8 mouse cellular contexts compared by ENCODE assay signal in genomic region chr9:42326688-42327440, GRCm38 (mm10).
DNase-seq lines count a peak whose midpoint lies in the region; ATAC-seq and TF ChIP-seq lines count a peak whose summit lies in the region.

No protein-coding gene starts in this region.

- H3K27me3 ChIP-seq in embryonic facial prominence, embryonic 14.5 days (replicated peaks; ENCODE audit: control insufficient read depth, insufficient read depth, low read length) = no peaks in the 10 kb centered on the region; the same call in 1 of the 2 replicates
- H3K27me3 ChIP-seq in kidney, postnatal 0 days (ENCODE audit: insufficient read depth, low read length) = no peaks in the 10 kb centered on the region
- H3K27me3 ChIP-seq in midbrain, embryonic 11.5 days (ENCODE audit: control insufficient read depth, insufficient read depth, low read length) = no peaks in the 10 kb centered on the region

- no peaks in the 10 kb centered on the region for H3K9me3 ChIP-seq in embryonic facial prominence, embryonic 14.5 days (ENCODE audit: control insufficient read depth, low read length)
- no peaks in the 10 kb centered on the region for H3K9me3 ChIP-seq in kidney, postnatal 0 days (replicated peaks; ENCODE audit: low read length)
- no peaks in the 10 kb centered on the region for H3K9me3 ChIP-seq in midbrain, embryonic 11.5 days (ENCODE audit: control insufficient read depth, low read length)

- TF ChIP-seq CTCF in kidney, postnatal 0 days (IDR thresholded peaks at IDR 0.05; ENCODE audit: low read depth) = peak; percentile 81

- no peaks in the 10 kb centered on the region for H3K36me3 ChIP-seq in embryonic facial prominence, embryonic 14.5 days (ENCODE audit: control insufficient read depth, insufficient read depth, low read length)
- no peaks in the 10 kb centered on the region for H3K36me3 ChIP-seq in kidney, postnatal 0 days (ENCODE audit: insufficient read depth, low read length)
- no peaks in the 10 kb centered on the region for H3K36me3 ChIP-seq in midbrain, embryonic 11.5 days (ENCODE audit: control insufficient read depth, insufficient read depth, low read length)

- H3K9ac ChIP-seq in embryonic facial prominence, embryonic 14.5 days (ENCODE audit: low read depth, low read length) = no peak overlapping the region
- no peak overlapping the region for H3K9ac ChIP-seq in kidney, postnatal 0 days (ENCODE audit: low read depth, low read length)
- H3K9ac ChIP-seq in midbrain, embryonic 11.5 days (ENCODE audit: low read length) = no peak overlapping the region

- no peak overlapping the region for H3K4me3 ChIP-seq in embryonic facial prominence, embryonic 14.5 days (ENCODE audit: low read depth, low read length)
- no peak overlapping the region for H3K4me3 ChIP-seq in kidney, postnatal 0 days (replicated peaks; ENCODE audit: low read depth, low read length)
- H3K4me3 ChIP-seq in midbrain, embryonic 11.5 days (ENCODE audit: low read depth, low read length) = no peak overlapping the region

- no peak overlapping the region for H3K27ac ChIP-seq in embryonic facial prominence, embryonic 14.5 days (replicated peaks; ENCODE audit: low read depth, low read length)
- no peak overlapping the region for H3K27ac ChIP-seq in kidney, postnatal 0 days
- no peak overlapping the region for H3K27ac ChIP-seq in midbrain, embryonic 11.5 days (ENCODE audit: low read depth, low read length)

- ATAC-seq in CD4-positive, CD25-positive, alpha-beta regulatory T cell, adult 4 months = no peak
- ATAC-seq in embryonic facial prominence, embryonic 14.5 days (ENCODE audit: low read depth) = peak; percentile 44; the same call in 1 of the 2 replicates
- ATAC-seq in kidney, postnatal 0 days (replicated peaks; ENCODE audit: low FRiP score, low read depth) = no peak
- ATAC-seq in midbrain, embryonic 11.5 days (ENCODE audit: low FRiP score) = no peak
- ATAC-seq in erythroid progenitor cell, adult 5-6 weeks (replicated peaks; ENCODE audit: low FRiP score, poor library complexity, severe bottlenecking) = no peak

- whole genome bisulfite sequencing in embryonic facial prominence, embryonic 14.5 days = 24% methylated on average over 11 of the region's 11 CpGs
- WGBS in kidney, postnatal 0 days = 30% methylated on average over 11 of the region's 11 CpGs
- WGBS in midbrain, embryonic 11.5 days = 37% methylated on average over 11 of the region's 11 CpGs

- no peak overlapping the region for H3K4me2 ChIP-seq in embryonic facial prominence, embryonic 14.5 days (ENCODE audit: low read depth, low read length)
- H3K4me2 ChIP-seq in kidney, postnatal 0 days (ENCODE audit: low read length) = no peak overlapping the region
- H3K4me2 ChIP-seq in midbrain, embryonic 11.5 days = no peak overlapping the region

- peak; percentile 57 for DNase-seq in CD4-positive, CD25-positive, alpha-beta regulatory T cell, adult 2 months (ENCODE audit: low read depth, low spot score)
- DNase-seq in right cerebral cortex, postnatal 10 days (ENCODE audit: low spot score in 2 of 2) = peak; percentile 62 to 68
- DNase-seq in right cerebral cortex, postnatal 14 days = no peak
- peak; percentile 75 for DNase-seq in embryonic facial prominence, embryonic 14.5 days (ENCODE audit: low spot score)
- DNase-seq in kidney, postnatal 0 days (ENCODE audit: low spot score) = peak; percentile 83
- DNase-seq in midbrain, embryonic 11.5 days (ENCODE audit: low spot score, missing footprints) = peak; percentile 95

- no peaks in the 10 kb centered on the region for H3K4me1 ChIP-seq in embryonic facial prominence, embryonic 14.5 days (ENCODE audit: control insufficient read depth, insufficient read depth, low read length)
- no peaks in the 10 kb centered on the region for H3K4me1 ChIP-seq in kidney, postnatal 0 days (replicated peaks; ENCODE audit: insufficient read depth, low read length)
- H3K4me1 ChIP-seq in midbrain, embryonic 11.5 days (ENCODE audit: control insufficient read depth, insufficient read depth, low read length) = no peaks in the 10 kb centered on the region
